Mouse (Mus musculus) urinary bladder, postnatal 36 days (tissue): ENCODE data around the gene 4930451I11Rik.
A peak's percentile ranks its signal among the peaks of the same experiment; 100 is the strongest.

Experiments
- DNase-seq, 2 experiments: peaks; one replicate each; pipeline ENCODE4 v3.0.0; 2022; ENCODE audit warnings: low spot score in 2 of 2, mixed read lengths in 1 of 2

The 4930451I11Rik gene

GRCm38 (mm10) chr7:126800269-126801056 is 31.0 kb downstream of the 4930451I11Rik start:
- DNase-seq: no peak

GRCm38 (mm10) chr7:126799468-126800268 is 31.8 kb downstream of the 4930451I11Rik start:
- peak; percentile 42 to 74 for DNase-seq

- peak; percentile 93 to 98 for DNase-seq
These were observed 32.4 kb downstream of the 4930451I11Rik start for GRCm38 (mm10) chr7:126799050-126799467.

GRCm38 (mm10) chr7:126798127-126799049 is 33.1 kb downstream of the 4930451I11Rik start:
- no peak for DNase-seq

GRCm38 (mm10) chr7:126797411-126798126 is 33.9 kb downstream of the 4930451I11Rik start, which contains the start of gene Fam57b:
Gene Fam57b (plus strand): TSS chr7:126797668.
- DNase-seq: no peak

GRCm38 (mm10) chr7:126796350-126796932 is 35.0 kb downstream of the 4930451I11Rik start:
- no peak for DNase-seq

GRCm38 (mm10) chr7:126795387-126796317 is 35.8 kb downstream of the 4930451I11Rik start:
- no peak for DNase-seq

- DNase-seq: no peak
These were observed 37.2 kb downstream of the 4930451I11Rik start for GRCm38 (mm10) chr7:126794271-126794605.

- no peak for DNase-seq
These were observed 37.8 kb downstream of the 4930451I11Rik start for GRCm38 (mm10) chr7:126793456-126794270.

- DNase-seq: no peak
These were observed 38.6 kb downstream of the 4930451I11Rik start for GRCm38 (mm10) chr7:126792721-126793443.

- DNase-seq: peak; percentile 93 to 96
These were observed 39.4 kb downstream of the 4930451I11Rik start, which contains the start of gene Ppp4c for GRCm38 (mm10) chr7:126791851-126792720. Gene Ppp4c (minus strand): TSS chr7:126792496.

- no peak for DNase-seq
These were observed 42.3 kb downstream of the 4930451I11Rik start for GRCm38 (mm10) chr7:126789141-126789540.

- DNase-seq: no peak
These were observed 45.3 kb downstream of the 4930451I11Rik start for GRCm38 (mm10) chr7:126786142-126786541.

- no peak for DNase-seq
These were observed 46.4 kb downstream of the 4930451I11Rik start for GRCm38 (mm10) chr7:126785056-126785455.

GRCm38 (mm10) chr7:126784469-126784868 is 47.0 kb downstream of the 4930451I11Rik start:
- no peak for DNase-seq

GRCm38 (mm10) chr7:126782693-126783092 is 48.7 kb downstream of the 4930451I11Rik start:
- DNase-seq: no peak
